Mouse (Mus musculus) thymus, adult 2 months (tissue): ENCODE data around the gene Sco1.

Source experiments
- CTCF ChIP-seq: fragments of 200-500 bp; IDR thresholded peaks from 2 replicates; pipeline ENCODE4 v1.5.1; 2012; ENCODE audit warnings: mild to moderate bottlenecking, control low read depth, low read length, moderate library complexity, borderline replicate concordance; ENCODE audit not compliant: control insufficient read depth, poor library complexity, insufficient read depth; ENCODE audit errors: extremely low read depth
- POLR2A ChIP-seq: fragments of 200-500 bp; IDR thresholded peaks from 2 replicates; pipeline ENCODE4 v1.6.1; 2012; ENCODE audit warnings: mild to moderate bottlenecking, low read length, control low read depth, moderate library complexity; ENCODE audit not compliant: control insufficient read depth, poor library complexity, insufficient read depth; ENCODE audit errors: extremely low read depth

- TF ChIP-seq CTCF: no peak
- no peak for TF ChIP-seq POLR2A
Measured at GRCm38 (mm10) chr11:67048496-67048895, 4.0 kb upstream of the Sco1 start.
